Mouse (Mus musculus): ENCODE results near the gene Ahrr. TPM values are rescaled to one million over a fixed set of nuclear protein-coding genes. Genes with fewer than 3 reads are reported as not detected.

The Ahrr gene
- polyA plus RNA-seq, 1 experiment from 2014 or later, result 0.36 TPM

Other genes starting within 250 kb of the Ahrr start
- gene Cep72, start 230.0 kb downstream of the Ahrr start, polyA plus RNA-seq (2015; fragmentation: Nextera tagmentation; extraction: Ambion mirVana), result 7.3 and 7.8 TPM in 2 replicates
- 0.06 and 0.17 TPM in 2 replicates for gene Slc9a3, start 170.9 kb downstream of the Ahrr start, polyA plus RNA-seq (2015; fragmentation: Nextera tagmentation; extraction: Ambion mirVana)
- gene Exoc3, start 83.6 kb downstream of the Ahrr start, polyA plus RNA-seq (2015; fragmentation: Nextera tagmentation; extraction: Ambion mirVana), result 90.5 and 101 TPM in 2 replicates
- gene Pdcd6, start 25.2 kb upstream of the Ahrr start, polyA plus RNA-seq (2015; fragmentation: Nextera tagmentation; extraction: Ambion mirVana), result 108 and 109 TPM in 2 replicates
- 199 and 276 TPM in 2 replicates for gene Sdha, start 57.9 kb upstream of the Ahrr start, polyA plus RNA-seq (2015; fragmentation: Nextera tagmentation; extraction: Ambion mirVana)
- 49.5 and 50.1 TPM in 2 replicates for gene Ccdc127, start 58.0 kb upstream of the Ahrr start, polyA plus RNA-seq (2015; fragmentation: Nextera tagmentation; extraction: Ambion mirVana)
- not detected in 2 replicates for gene Lrrc14b, start 71.7 kb upstream of the Ahrr start, polyA plus RNA-seq (2015; fragmentation: Nextera tagmentation; extraction: Ambion mirVana)
- 5.8 and 6.2 TPM in 2 replicates for gene Zfp72, start 98.5 kb upstream of the Ahrr start, polyA plus RNA-seq (2015; fragmentation: Nextera tagmentation; extraction: Ambion mirVana)
- gene Ftl1-ps1, start 107.4 kb upstream of the Ahrr start, polyA plus RNA-seq (2015; fragmentation: Nextera tagmentation; extraction: Ambion mirVana), result 113 and 154 TPM in 2 replicates
- gene Zfp825, start 201.7 kb upstream of the Ahrr start, polyA plus RNA-seq (2015; fragmentation: Nextera tagmentation; extraction: Ambion mirVana), result 17.6 and 23.7 TPM in 2 replicates